Mouse (Mus musculus) small intestine, adult 2 months (tissue): ENCODE measurements around the gene Prr7.
A peak's percentile ranks its signal among the peaks of the same experiment; 100 is the strongest.

Experiments used
- CTCF ChIP-seq: fragments of 200-500 bp; IDR thresholded peaks from 2 replicates; pipeline ENCODE4 v1.5.1; 2012; ENCODE audit warnings: low read depth, mild to moderate bottlenecking, control low read depth, inconsistent platforms, low read length, moderate library complexity, mixed read lengths; ENCODE audit not compliant: insufficient replicate concordance, insufficient read length; ENCODE audit errors: extremely low read depth
- POLR2A ChIP-seq: fragments of 200-500 bp; IDR thresholded peaks from 2 replicates; pipeline ENCODE4 v1.6.1; 2012; ENCODE audit warnings: low read depth, mild to moderate bottlenecking, control low read depth, inconsistent platforms, low read length, moderate library complexity

DNA sequence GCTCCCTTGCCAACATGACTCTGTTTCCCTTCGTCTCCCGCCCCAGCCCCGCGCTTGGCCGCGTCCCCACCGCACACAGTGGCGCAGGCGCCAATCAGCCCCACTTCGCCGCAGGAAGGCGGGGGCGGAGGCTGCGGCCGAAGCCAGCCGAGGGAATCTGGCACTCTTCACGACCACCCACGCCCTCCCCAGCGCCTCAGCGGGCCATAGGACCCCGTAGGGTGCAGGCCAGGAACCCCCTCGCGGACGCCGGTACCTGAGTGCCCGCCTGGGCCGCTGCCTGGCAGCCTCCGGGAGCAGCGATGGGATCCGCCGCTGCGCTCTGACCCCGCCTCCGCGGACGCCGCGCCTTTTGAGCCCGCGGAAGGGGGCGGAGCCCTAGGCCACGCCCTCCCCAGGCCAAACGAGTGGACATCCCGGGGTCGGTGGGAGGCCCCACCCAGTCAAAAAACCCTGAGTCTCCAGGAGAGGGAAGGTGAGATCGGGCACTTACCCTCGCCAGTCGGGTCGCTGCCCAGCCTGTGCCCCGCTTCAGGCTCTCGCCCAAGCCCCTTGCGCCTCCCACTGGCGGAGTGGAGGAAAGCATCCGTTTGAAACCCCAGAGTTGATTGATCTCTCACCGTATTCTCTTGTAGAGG, 49.2 kb downstream of the Prr7 start, which contains the start of gene Pdlim7:
- TF ChIP-seq CTCF = peak; percentile 99
- TF ChIP-seq POLR2A = peak; percentile 92
